Mouse (Mus musculus): ENCODE measurements around the gene Wasl.
A peak's percentile ranks its signal among the peaks of the same experiment; 100 is the strongest.

The Wasl gene

DNA sequence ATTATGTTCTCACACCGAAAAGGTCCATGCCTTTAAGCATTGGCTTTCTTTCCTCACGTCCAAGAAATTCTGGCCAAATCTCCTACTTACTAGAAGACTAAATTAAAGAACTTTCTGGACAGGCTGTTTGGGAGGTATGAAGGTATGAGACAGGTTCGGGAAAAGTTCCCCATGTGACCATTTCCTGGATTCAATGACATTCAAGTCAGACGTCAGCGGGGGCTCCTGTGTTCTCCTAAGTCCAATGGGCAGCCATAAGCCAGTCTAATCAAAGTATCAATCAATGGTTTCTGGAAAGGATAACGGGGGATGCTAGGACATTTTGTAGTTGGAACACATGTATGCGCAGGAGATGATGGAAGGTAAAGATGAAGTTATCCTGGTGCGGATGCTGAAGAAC is 59.2 kb downstream of the Wasl start:
- DNase-seq (ENCODE audit: low spot score in 2 of 2) = no peak

DNA sequence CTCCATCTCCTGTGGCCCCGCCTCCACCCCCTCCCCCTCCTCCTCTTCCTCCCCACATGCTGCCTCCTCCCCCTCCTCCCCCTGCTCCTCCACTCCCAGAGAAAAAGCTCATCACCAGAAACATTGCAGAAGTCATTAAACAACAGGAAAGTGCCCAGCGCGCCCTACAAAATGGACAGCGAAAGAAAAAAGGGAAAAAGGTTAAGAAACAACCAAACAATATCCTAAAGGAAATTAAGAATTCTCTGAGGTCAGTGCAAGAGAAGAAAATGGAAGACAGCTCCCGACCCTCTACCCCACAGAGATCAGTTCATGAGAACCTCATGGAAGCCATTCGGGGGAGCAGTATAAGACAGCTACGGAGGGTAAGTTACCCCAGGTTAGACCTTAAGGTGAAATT is 60.5 kb downstream of the Wasl start:
- DNase-seq (ENCODE audit: low spot score in 2 of 2) = no peak

DNA sequence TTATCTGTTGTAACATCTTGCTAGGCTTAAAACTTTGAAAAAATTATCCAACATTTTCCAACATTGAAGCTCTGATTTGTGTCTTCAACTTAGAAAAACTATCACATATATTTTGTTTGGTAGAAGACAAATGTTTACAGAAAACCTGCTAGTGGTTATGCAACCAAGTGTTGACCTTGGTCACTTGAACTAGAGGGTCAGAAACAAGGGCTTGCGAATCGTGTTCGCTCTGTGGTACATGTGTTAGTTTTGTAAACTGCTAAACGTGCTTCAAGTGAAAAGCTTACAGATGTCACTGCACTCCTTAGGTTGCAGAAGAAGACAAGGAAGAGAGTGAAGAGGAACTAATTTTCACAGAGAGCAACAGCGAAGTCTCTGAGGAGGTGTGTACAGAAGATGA is 61.8 kb downstream of the Wasl start:
- no peak for DNase-seq (ENCODE audit: low spot score in 2 of 2)

DNA sequence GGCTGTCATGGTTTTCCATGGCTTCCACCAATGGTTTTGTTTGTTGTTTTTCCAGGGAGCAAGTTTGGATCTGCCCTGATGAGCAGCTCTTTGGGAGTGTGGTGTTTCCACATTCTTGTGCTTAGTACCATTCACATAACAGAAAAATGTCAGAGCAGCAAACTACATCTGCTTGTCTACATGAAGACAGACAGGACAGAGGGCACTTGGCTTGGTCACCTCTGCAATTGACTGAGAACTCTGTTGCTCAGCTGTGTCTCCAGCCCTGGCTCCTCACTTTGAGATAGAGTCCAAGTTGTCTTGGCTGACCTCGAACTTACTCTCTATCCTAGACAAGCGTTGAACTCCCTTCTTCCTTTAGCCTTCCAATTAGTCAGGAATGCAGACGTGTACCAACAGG is 62.5 kb downstream of the Wasl start:
- no peak for DNase-seq (ENCODE audit: low spot score in 2 of 2)

DNA sequence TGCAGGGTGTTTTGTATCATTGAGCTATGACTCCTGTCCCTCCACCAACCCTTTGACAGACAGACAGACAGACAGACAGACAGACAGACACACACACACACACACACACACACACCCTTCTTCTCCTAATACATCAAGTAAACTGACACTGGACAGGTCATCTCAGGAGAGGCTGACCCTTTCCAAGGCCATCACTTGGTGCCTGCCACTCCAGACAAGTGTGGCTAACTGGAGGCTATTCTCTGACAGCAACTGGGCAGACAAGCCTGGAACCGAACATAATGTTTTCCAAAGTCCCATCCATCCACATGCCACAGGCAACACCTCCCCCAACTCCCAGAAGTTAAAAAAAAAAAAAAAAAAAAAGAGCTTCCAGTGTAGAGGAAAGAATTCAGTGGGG is 63.1 kb downstream of the Wasl start:
- DNase-seq (ENCODE audit: low spot score in 2 of 2) = peak; percentile 47 to 63

DNA sequence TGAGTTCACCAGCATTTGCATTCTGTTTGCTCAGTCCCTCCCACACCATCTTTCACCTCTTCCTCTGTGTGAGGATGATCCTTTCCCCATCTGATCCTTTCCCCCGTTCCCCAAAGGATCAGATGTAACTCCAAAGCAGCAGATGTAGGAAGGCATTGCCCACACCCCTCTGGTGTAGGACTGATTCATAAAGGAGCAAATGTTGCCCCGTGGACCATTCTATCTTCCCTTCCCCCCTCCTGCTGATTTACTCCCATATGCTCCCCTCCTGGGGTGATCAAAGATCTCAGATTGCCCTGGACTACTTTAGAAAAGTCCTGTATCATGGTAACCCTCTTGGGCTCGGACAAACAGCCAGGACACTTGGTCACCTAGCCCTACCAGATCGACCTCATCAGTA is 64.1 kb downstream of the Wasl start:
- no peak for DNase-seq (ENCODE audit: low spot score in 2 of 2)

DNA sequence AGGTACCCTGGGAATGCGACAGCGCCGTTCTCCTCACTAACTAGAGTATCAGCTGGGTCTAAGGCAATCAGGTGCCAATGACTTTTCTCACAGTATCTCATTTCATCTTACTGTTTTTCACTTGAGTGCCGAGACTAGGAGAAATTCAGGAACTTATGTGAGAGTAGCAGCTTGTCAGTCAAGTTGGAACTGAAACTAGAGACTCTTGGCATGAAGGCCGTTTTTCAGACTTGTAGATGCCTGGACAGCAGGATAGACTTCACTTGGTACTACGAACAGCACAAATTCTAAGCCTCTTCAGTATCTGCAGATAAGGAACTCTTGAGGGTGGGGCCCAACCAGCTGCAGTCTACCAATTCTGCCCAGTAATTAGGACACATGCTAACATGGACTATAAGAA is 64.7 kb downstream of the Wasl start:
- DNase-seq (ENCODE audit: low spot score in 2 of 2) = no peak

DNA sequence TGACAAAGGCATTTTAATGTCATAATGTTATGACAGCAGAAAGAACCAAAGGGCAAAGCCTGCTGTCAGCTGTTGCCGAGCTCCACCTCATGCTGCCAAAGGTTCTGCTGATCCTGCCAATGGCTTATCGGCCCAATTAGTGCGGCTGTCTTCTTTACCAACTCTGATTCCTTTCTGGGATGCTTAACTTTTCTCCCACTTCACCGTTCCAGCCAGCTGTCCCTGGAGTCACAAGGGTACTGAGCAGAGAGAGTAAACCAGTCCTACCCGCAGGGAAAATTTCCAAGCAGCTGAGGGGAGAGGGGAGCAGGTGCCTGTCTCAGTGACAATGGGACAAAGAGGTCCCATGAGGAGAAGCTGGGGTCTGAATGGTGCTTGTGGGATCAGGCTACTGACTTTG is 65.2 kb downstream of the Wasl start:
- peak; percentile 49 to 53 for DNase-seq (ENCODE audit: low spot score in 2 of 2)

DNA sequence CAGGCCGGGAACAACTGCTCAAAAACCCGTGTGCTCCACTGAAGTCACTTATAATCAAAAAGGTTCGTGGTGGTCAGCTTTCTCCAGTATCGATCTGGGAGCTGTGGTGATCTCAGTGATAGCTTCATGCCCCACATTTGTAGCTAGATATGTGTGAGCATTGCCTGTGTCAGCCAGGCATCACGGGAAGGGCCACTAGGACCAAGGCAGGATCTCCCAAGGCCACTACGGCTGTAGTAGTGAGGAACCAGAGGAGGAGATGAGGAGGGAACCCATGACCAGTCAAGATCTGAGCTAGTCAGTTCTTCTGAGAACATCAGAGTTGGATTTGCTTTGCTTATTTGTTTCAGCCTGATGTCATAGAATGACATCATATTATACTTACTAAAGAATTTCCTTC is 65.6 kb downstream of the Wasl start:
- DNase-seq (ENCODE audit: low spot score in 2 of 2) = no peak

DNA sequence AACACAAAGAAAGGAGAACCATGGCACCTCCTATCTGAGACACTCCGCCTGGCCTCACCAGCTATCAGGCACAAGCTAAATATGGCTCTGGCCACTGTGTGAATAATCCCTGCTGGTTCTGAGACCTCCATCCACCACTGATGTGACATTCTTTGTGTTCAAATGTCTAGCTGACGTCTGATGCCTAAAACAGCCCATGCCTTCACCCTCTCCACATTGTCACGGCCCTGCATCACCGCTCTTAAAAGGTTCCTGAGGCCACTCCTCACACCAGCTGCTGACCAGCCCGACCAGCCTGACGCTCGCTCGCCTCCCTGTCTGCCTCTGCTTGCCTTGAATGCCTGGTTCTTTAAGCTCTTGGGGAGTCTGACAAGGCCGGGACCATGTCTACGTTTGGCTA is 67.3 kb downstream of the Wasl start, which contains the start of gene Lmod2:
Gene Lmod2, plus strand, starts transcription at position 263 of the 400 bp plus-strand sequence.
- peak; percentile 85 to 86 for DNase-seq (ENCODE audit: low spot score in 2 of 2)

DNA sequence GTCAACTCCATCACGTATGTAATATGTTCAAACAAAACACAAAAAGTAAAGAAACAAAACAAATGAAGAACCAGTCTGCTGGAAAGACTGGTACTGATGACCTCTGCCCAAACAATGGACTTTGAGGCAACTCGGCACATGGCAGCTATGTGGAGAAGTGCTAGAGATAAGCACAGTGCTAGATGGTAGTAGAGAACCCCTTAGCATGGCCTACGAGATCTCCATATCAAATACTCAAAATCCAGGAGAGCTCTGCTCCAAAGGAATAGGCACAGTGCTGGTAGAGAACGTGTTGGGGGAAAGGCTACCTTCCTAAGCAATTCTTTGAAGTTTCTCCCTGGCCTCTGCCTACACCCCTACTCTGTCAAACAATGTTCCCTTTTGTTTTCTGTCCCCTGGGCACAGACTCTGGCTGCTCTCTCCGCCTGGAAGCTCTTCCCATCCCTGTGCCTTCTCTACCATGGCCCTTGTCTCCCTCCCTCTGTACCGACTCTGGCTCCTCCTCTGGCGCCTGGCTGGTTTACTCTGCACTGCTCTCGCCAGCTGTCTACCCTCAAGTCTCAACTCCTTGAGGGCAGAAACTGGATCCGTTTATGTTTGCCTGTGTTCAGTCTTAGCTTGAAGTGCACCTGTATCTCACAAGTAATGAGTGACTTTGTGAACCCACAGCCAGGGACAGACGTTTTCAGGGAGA is 73.1 kb downstream of the Wasl start:
- no peak for DNase-seq (ENCODE audit: low spot score in 2 of 2)

DNA sequence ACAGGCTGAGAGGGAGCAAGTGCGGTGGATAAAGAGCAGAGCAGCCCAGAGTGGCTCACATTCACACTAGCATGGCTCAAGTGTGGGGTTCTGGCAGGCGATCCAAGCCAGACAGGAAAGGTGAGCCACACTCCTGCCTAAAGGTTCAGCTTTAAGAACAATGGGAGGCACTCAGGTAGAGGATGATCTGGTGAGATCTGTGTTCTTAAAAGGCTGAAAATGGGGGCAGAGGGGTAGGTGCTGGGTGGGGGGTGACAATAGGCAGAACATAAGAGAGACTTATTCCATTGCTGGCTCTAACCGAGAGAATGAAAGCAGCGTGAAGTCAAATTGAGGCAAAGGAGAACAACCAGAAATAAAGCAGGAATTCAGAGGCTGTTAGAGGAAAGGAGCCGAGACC is 74.5 kb downstream of the Wasl start:
- no peak for DNase-seq (ENCODE audit: low spot score in 2 of 2)

DNA sequence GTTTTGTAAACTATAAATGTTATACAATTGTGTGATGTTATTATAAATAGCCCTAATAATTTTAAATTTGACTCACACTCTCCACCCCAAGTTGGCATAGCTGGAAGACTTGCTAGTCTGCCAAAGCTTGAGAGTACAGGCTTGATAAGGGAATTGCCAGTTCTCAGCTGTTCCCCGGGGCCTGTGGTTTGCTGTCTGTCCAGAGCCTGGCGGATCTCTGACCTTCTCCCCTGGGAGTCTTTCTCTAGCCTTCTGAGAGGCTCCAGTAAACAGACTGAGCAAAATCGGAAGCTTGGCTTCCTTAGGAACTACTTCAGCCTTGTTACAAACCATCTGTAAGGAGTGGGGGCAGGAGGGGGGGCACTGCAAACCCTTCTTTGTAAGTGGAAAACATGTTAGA is 77.9 kb downstream of the Wasl start:
- peak; percentile 92 to 93 for DNase-seq (ENCODE audit: low spot score in 2 of 2)

DNA sequence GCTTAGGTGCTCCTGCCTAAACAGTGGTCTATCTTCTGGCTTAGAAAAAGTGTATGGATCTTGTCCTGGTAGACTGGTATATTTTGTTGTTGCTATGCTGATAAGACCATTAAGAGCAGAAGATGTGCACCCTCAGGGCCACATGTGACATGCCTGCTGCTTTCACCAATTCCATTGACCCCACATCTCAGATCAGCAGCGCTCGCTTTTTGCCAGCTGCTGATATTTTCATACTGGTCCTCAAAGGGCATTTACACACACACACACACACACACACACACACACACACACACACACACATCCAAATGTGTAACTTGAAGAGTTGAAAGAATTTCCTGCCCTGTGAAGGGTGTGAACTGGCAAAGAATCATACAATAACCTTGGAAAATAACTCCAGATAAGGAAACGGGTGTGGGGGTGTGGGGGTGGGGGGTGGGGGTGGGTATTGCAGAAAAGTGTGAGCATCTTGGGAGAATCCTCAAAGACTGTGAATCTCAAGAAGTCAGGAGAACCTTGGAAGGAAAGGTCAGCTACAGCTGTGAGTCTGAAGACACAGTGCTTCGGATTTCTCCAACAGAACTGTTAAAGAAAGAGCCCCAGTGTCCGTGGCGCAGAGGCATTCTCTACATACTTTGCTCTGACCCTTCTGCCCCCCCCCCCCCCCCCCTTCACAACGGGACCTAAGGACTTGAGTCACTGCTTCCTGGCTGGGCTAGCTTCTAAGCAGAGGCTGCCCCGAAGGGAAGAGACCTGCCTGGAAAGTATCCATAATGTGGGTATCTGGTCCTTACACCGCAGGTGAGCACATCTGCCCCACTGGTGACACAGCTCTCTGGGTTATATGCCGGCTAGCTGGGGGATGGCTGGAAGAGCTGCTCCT is 79.1 kb downstream of the Wasl start:
- DNase-seq (ENCODE audit: low spot score in 2 of 2) = no peak

DNA sequence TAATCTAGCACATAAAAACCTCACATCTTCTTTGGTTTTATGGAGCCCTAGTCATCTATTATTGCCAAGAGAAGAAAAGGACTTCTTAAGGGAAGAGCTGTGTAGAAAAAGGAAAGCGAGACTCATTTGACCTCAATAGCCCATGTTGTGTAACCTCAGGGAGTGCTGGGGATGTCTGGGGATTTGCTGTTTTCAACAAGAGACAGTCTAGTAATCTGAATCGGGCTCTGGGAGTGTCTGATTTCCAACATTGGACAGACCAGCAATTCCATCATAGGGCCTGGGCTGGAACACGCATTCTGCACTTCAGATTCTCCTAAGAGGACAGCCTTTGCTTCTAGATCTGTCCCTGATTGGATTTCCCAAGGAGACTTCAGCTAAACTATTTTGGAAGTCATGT is 81.4 kb downstream of the Wasl start:
- DNase-seq (ENCODE audit: low spot score in 2 of 2) = peak; percentile 78 to 82

DNA sequence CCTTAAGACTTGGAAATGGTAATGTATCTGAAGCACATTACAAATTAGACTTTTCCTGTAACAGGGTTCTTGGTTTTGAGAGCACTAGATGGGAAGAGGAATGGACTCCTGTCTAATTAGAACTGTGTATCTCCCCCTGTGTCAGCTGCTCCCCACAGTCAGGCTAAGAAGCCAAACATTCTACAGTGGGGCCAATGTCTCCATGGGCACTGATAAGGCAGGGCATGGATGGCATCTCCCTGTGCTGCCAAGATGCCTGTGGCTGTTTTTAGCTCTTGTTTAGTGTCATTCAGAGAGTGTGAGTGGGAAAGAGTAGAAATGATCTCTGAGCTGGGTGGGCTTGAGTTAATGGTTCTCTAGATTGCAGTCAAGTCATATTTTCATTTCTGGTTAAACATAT is 91.5 kb downstream of the Wasl start:
- DNase-seq (ENCODE audit: low spot score in 2 of 2) = peak; percentile 73 to 74

DNA sequence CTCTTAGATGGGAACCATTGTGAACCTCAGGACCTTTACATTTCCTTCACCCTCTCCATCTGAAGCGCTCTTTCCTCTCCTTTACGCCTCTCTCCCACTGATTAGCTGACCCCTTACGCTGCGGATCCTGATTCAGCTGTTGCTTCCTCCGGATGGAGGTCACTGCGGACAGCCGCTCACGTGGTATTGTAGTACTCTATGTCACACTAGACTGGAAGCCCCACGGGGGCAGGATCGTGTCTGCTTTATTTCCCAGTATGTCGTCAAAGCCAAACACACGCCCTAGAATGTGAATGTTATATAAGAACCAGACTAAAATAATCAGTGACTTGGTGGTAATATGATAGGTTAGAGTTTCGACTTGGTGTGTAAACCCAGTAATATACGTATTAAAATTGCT is 92.4 kb downstream of the Wasl start:
- peak in 1 of 2 experiments; percentile 34 for DNase-seq (ENCODE audit: low spot score in 2 of 2)

DNA sequence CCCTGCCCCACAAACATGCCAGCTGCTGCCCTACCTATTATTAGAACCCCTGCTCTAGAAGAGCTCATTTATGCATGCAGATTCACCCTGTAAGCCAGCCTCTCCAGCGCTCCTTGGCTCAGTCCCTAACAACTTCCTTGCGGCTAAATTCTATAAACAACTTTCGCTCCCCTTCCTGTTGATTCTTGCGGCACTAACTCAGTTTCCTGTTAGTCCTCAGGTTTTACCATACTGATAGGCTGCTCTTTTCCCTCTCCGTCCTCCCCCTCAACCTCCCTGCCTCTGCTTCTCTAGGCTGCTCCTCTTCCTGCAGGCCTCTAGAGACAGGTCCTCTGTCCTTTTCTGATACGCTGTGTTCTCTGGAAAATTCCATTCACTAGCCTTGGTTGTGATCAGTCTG is 93.7 kb downstream of the Wasl start:
- DNase-seq (ENCODE audit: low spot score in 2 of 2) = peak; percentile 61 to 74

DNA sequence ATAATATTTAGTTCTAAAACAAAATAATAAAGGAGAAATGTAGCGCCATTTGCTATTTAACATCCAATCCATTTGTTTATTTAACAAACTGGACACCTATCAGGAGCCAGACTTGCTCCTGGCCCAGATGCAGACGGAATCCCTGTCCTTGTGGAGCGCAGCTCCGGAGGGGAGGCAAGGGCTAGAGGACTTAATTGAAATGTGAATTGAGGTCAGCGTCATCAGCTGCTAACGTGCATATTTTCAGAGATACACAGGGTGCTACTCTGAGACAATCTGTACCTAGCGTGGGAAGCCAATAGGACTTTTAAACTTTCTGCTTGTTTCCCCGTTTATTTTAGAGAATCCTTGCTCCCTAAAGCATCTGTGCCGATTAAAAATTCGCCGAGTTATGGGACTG is 94.5 kb downstream of the Wasl start:
- peak in 1 of 2 experiments; percentile 50 for DNase-seq (ENCODE audit: low spot score in 2 of 2)

DNA sequence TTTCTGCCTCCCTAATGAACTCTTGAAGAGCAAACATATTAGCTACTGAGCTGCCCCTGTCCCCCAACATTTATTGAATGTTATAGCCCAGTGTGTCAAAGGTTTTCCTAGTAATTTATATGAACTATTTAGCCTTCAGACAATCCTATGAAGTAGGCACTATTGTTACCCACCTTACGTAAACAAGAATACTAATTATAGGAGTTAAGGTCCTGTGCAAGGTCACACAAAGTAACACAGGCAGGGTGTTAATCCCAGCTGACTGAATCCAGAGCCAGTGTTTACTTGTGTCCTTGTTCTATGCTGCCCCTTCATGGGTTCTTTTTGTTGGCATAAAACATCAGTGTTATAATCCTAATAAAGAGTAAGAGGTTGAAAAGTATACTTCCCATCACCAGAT is 95.1 kb downstream of the Wasl start:
- no peak for DNase-seq (ENCODE audit: low spot score in 2 of 2)

DNA sequence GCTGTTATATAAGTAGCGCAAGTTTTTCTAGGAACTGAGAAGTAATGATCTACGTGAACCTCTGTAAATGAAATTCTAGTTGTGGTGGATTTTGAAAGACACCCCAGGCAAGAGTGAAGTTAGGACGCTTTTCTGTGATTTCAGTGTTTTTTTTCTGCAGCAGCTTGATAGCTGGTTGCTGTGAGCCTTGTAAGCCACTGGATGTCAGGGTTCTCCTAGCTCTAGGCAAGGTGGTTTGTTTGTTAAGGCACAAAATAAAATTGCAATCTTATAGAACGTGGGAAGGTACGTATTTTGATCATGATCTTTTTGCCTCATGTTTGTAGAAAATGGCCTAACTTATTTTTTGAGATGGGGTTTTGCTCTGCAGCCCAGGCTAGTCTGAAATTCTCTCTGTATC is 95.8 kb downstream of the Wasl start:
- DNase-seq (ENCODE audit: low spot score in 2 of 2) = no peak

DNA sequence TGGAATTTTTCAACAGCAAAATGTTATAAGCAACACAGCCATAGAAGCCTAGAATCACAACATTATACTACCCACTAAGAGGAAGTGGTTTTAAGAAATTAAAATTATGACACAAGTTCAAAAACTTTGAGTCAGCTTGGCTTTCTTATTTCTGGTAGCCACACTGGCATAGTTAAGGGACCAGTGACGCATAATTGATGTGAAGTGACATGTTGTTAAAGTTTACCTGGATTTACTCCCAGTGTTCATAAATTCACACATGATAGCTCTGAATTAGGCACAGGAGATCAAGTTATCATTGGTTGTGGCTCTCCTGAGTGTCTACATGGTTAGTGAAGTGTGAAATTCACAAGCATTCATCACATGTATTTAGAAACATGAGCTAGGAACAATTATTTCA is 99.9 kb downstream of the Wasl start:
- no peak for DNase-seq (ENCODE audit: low spot score in 2 of 2)

DNA sequence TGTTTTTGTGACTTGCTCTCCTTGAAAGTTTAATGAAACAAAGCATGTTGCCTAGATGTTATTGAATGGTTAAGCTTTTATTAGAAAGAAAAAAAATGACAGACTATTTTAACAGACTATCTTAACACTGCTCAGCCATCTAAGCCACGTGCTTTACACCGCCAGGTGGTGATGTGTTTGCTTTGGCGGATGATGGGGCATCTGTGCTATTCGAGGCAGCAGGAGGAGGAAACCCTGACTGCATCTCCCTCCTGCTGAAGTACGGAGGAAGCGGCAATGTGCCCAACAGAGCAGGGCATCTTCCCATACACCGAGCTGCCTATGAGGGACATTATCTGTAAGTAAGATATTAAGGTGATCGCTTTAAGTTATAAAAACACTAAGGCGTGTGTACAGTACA is 100.7 kb downstream of the Wasl start:
- no peak for DNase-seq (ENCODE audit: low spot score in 2 of 2)
